Mouse (Mus musculus) liver, embryonic 14.5 days (tissue): ENCODE results near the gene S100a14. TPM values are rescaled to one million over a fixed set of nuclear protein-coding genes. Genes with fewer than 3 reads are reported as not detected.

Experiments
- ATAC-seq: fragments of 200-750 bp; cut with Nextera tagmentation; 2 replicates; pipeline ENCODE4 v1.8.0; 2017; ENCODE audit warnings: moderate number of reproducible peaks, mild to moderate bottlenecking, moderate library complexity; ENCODE audit not compliant: insufficient read depth
- DNase-seq, 3 experiments: peaks; one replicate each; pipeline ENCODE4 v3.0.0-alpha.2; 2012 to 2013; ENCODE audit warnings: low read depth in 3 of 3, low spot score in 3 of 3
- H3K27ac ChIP-seq: fragments of 300-500 bp; sonication (generic); 2 replicates; pipeline ENCODE4 v1.5.1; 2014; ENCODE audit warnings: moderate library complexity, mild to moderate bottlenecking, control low read depth, inconsistent platforms
- H3K27me3 ChIP-seq: fragments of 300-500 bp; sonication (generic); 2 replicates; pipeline ENCODE4 v1.6.1; 2014; ENCODE audit warnings: mild to moderate bottlenecking, low read length, moderate library complexity; ENCODE audit not compliant: control insufficient read depth, insufficient read depth
- H3K36me3 ChIP-seq: fragments of 300-500 bp; sonication (generic); replicated peaks from 2 replicates; pipeline ENCODE4 v1.6.1; 2014; ENCODE audit warnings: low read depth; ENCODE audit not compliant: control insufficient read depth, insufficient read depth
- H3K4me1 ChIP-seq, 2 experiments: fragments of 200-500 bp in 1 of 2; fragments of 300-500 bp in 1 of 2; sonication (generic) in 1 of 2; replicated peaks; 2 replicates each; pipeline ENCODE4 v1.6.1; 2012 to 2014; ENCODE audit warnings: antibody characterized with exemption in 1 of 2, inconsistent platforms in 1 of 2, low read length in 1 of 2; ENCODE audit not compliant: control insufficient read depth in 2 of 2, insufficient read depth in 2 of 2
- H3K4me2 ChIP-seq: fragments of 300-500 bp; sonication (generic); 2 replicates; pipeline ENCODE4 v1.6.1; 2014; ENCODE audit warnings: low read depth, mild to moderate bottlenecking, control low read depth, moderate library complexity
- H3K4me3 ChIP-seq, 2 experiments: fragments of 200-500 bp in 1 of 2; fragments of 300-500 bp in 1 of 2; sonication (generic) in 1 of 2; 2 replicates each; pipeline ENCODE4 v1.5.1; 2012 to 2014; ENCODE audit warnings: low read depth in 2 of 2, low read length in 2 of 2, mild to moderate bottlenecking in 2 of 2, control low read depth in 1 of 2, inconsistent platforms in 1 of 2, moderate library complexity in 1 of 2; ENCODE audit not compliant: insufficient read depth in 1 of 2
- H3K9ac ChIP-seq: fragments of 300-500 bp; sonication (generic); replicated peaks from 2 replicates; pipeline ENCODE4 v1.6.1; 2014; ENCODE audit warnings: mild to moderate bottlenecking, control low read depth, moderate library complexity
- H3K9me3 ChIP-seq: fragments of 300-500 bp; sonication (generic); 2 replicates; pipeline ENCODE4 v1.6.1; 2016; ENCODE audit warnings: low read length, mixed read lengths; ENCODE audit not compliant: control insufficient read depth
- CTCF ChIP-seq: IDR thresholded peaks from 2 replicates; pipeline ENCODE4 v1.5.1; 2016; ENCODE audit warnings: antibody characterized with exemption, low read depth, control low read depth
- EP300 ChIP-seq: IDR thresholded peaks from 2 replicates; pipeline ENCODE4 v1.6.1; 2016; ENCODE audit warnings: antibody characterized with exemption, low read depth
- WGBS: fragments of 180-500 bp; shearing (Covaris S2); extraction: QIAGEN DNeasy Blood & Tissue Kit; methylation state at CpG from one replicate; pipeline ENCODE4 v1.1.7; 2014; ENCODE audit not compliant: insufficient replicate concordance; 5-methylcytosine and 5-hydroxymethylcytosine counted together
- polyA plus RNA-seq, 2 experiments: library from polyadenylated mRNA; depleted of rRNA in 1 of 2; stranded (reverse) in 1 of 2; unstranded in 1 of 2; fragments of >200 nt; fragmentation: Nextera tagmentation in 1 of 2; extraction: Ambion mirVana in 1 of 2; gene quantifications; 2 replicates each; pipeline versions ENCODE4 v1.2.1 to v1.2.3; 2012 to 2014

The S100a14 gene
- polyA plus RNA-seq, 2 experiments, result 0.11 TPM; not detected in 1

DNA sequence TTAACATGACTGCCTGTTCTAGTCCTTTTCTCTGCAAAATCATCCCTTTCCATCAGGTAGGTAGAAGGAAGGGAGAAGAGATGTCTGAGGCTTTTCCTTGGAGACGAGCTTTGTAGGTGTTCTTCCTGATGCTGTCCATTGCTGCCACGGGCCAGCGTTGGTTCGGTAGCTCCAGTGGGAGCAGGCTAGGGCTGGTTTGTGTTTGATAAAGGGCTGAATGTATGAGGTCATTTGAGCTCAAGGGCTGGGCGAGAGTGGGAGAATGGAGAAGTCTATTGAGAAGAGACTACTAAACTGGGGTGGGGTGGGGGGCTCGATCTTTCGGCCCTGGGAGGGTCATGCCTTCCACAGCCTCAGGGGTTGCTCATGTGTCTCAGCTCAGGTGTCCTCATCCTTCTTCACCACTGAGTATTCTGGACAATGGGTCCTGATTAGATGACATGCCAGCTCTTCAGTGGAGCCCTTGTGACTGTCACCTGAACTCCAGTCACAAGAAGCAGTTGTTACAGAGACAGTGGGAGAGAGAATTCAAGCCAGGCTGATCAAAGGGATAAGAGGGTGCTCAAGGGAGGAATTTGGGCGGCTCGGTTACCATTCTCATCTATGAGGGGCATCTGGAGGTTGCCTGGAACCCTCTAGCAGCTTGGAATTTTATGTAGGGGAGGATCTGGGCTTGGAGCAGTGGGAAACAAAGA, 13.6 kb upstream of the S100a14 start:
- peak overlapping the region; percentile 98 for H3K4me2 ChIP-seq
- 65% methylated on average over 9 of the region's 9 CpGs for WGBS
- DNase-seq (no peak), ATAC-seq (no peak)
- peaks cover 8 to 20% of the 10 kb centered on the region in 2 experiments for H3K4me1 ChIP-seq
- TF ChIP-seq EP300, result no peak
- no peak for TF ChIP-seq CTCF
- no peaks in the 10 kb centered on the region for H3K36me3 ChIP-seq
- no peak overlapping the region for H3K27ac ChIP-seq
- no peaks in the 10 kb centered on the region; the same call in 1 of the 2 replicates for H3K27me3 ChIP-seq
- no peak overlapping the region for H3K9ac ChIP-seq
- H3K9me3 ChIP-seq, result no peaks in the 10 kb centered on the region
- no peak overlapping the region for H3K4me3 ChIP-seq

DNA sequence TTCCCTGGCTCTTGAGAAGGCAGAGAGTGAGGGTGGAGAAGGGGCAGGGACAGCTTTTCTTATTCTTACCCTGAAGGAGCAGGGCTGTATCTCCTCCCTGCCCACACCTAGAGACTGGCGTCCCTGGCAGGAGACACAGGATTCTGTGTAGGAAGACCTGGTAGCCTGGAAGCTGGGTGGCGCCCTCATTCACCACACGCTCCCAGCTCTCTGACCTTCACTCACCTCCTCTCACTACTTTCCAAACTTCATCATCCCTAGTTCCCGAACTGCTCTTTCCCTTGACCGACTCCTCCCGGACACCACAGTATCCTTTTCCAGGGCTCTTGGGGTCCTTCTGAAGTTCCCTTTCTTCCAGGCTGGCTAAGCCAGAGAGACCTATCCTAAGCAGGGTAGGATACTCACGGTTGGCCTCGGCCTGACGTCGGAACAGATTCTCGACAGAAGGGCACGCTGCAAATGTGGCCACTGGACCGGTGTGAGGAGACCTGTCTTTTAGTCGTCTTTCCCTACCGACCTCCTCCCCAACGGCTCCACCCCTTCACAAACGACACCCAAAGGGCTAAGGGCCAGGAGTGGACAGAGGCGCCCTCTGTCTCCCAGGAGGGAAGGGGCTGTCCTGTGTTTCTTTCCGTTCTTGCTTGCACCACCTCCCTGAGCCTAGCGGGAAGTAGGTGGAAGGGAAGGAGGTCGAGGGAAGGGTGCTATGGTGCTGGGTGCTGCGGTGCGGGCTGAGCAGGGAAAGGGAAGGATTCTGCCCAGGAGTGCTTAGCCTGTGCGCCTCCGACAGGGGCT, 12.7 kb upstream of the S100a14 start, which contains the start of the genes S100a1 and S100a13:
Gene S100a1 (minus strand): TSS at position 597 of the 795 bp plus-strand sequence.
Gene S100a13 (plus strand): TSS at position 640 of the 795 bp plus-strand sequence.
- Histone ChIP-seq H3K27ac (no peak within 1 kb of the TSS), H3K36me3 (no peaks in the 10 kb centered on the region), H3K4me3 (peak within 1 kb of the TSS; percentile 54 to 66), H3K4me2 (peak within 1 kb of the TSS; percentile 98), H3K27me3 (no peaks in the 10 kb centered on the region; the same call in 1 of the 2 replicates), H3K9me3 (no peaks in the 10 kb centered on the region), H3K9ac (peak within 1 kb of the TSS; percentile 68), H3K4me1 (peaks cover 5 to 19% of the 10 kb centered on the region in 2 experiments)
- 3% methylated on average over 25 of the region's 25 CpGs for WGBS
- TF ChIP-seq EP300, result no peak
- peak; percentile 59 for TF ChIP-seq CTCF
- ATAC-seq (peak; percentile 17), DNase-seq (peak in 1 of 3 experiments; percentile 45)

DNA sequence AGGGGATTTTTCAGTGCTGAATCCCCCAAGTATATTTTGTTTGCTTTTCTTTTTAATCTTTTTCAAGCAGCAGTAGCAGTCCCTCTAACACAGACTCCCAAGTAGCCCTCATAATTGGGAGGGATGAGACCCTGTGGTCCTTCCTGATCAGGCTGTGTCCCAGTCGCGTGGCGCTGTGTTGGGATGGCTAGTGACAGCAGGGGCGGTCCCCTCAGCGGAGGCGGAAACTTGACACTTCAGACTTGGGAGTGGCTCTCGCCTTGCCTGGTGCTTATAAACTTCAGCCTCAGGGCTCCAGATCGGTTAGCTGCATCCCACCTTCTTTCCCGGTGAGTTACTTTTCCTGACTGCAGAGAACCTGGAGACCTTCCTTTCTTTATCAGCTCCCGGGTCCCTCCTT, 12.0 kb upstream of the S100a14 start:
- Histone ChIP-seq H3K4me1 (peaks cover 5 to 19% of the 10 kb centered on the region in 2 experiments), H3K4me3 (peak overlapping the region; percentile 54 to 66), H3K27ac (no peak overlapping the region), H3K9me3 (no peaks in the 10 kb centered on the region), H3K27me3 (no peaks in the 10 kb centered on the region; the same call in 1 of the 2 replicates), H3K4me2 (peak overlapping the region; percentile 98), H3K9ac (peak overlapping the region; percentile 68), H3K36me3 (no peaks in the 10 kb centered on the region)
- DNase-seq (peak; percentile 45 to 50 (median 47)), ATAC-seq (peak; percentile 77)
- WGBS, result 0% methylated on average over 10 of the region's 10 CpGs
- no peak for TF ChIP-seq CTCF
- TF ChIP-seq EP300, result no peak

DNA sequence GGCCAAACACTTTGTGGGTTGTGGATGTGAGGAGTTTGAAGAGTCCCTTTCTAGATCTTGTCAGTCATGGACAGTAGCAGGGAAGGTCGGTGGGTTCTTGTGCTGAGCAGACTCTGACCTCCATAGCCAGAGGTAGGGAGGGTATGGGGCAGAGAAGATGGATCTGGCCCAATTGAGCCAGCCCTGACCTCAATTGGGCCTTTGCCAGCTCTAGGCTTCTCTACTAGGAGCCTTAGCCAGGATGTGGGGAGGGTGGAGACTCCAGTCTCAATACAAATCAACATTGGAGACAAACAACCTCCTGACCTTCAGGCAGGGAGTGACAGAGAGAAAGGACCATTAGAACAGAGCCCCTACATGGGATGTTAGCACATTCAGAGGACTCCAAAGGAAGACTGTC, 11.4 kb upstream of the S100a14 start:
- H3K27ac ChIP-seq, result no peak overlapping the region
- 25% methylated on average over 1 of the region's 1 CpGs for WGBS

DNA sequence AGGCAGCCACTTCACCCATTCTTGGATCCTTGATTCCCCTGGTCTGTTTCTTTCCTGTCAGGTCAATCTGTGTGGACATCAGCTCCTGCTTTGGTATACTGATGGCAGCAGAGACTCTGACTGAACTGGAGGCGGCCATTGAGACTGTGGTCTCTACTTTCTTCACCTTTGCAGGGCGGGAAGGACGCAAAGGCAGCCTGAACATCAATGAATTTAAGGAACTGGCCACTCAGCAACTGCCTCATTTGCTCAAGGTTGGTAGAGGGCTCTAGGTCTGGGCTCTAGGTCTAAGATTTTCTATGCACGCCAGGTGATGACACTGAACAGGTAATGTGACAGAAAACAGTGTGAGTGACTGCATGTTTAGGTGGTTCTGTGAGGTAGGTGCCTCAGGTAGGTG, 10.9 kb upstream of the S100a14 start:
- Histone ChIP-seq H3K27me3 (no peaks in the 10 kb centered on the region; the same call in 1 of the 2 replicates), H3K4me2 (no peak overlapping the region), H3K27ac (no peak overlapping the region), H3K4me3 (no peak overlapping the region), H3K9me3 (no peaks in the 10 kb centered on the region), H3K4me1 (peaks cover 5 to 19% of the 10 kb centered on the region in 2 experiments), H3K36me3 (no peaks in the 10 kb centered on the region), H3K9ac (no peak overlapping the region)
- DNase-seq (no peak), ATAC-seq (no peak)
- TF ChIP-seq CTCF (no peak), EP300 (no peak)
- 87% methylated on average over 4 of the region's 4 CpGs for WGBS

More for the DNA sequence above, 11.4 kb upstream of the S100a14 start:
- Histone ChIP-seq H3K9me3 (no peaks in the 10 kb centered on the region), H3K36me3 (no peaks in the 10 kb centered on the region), H3K4me1 (peaks cover 5 to 19% of the 10 kb centered on the region in 2 experiments), H3K27me3 (no peaks in the 10 kb centered on the region; the same call in 1 of the 2 replicates), H3K4me2 (peak overlapping the region; percentile 98), H3K9ac (peak overlapping the region; percentile 68), H3K4me3 (peak overlapping the region; percentile 54 to 66)
- ATAC-seq (no peak), DNase-seq (no peak)
- TF ChIP-seq CTCF (no peak), EP300 (no peak)
